Mouse (Mus musculus) CH12F3 (cell line): ENCODE results near the gene C530025M09Rik.

Source experiments
- in situ Hi-C: fragments of 300-500 bp; cut with MboI; formaldehyde crosslinking; loops from 2 replicates; pipeline ENCODE4 v1.14.3; 2020; ENCODE audit warnings: low sequenced_read_pairs

C530025M09Rik gene

GRCm38 (mm10) chr2:149830536-149831458 lies at the start of gene C530025M09Rik:
C530025M09Rik (minus strand) TSS chr2:149831213.
- in situ Hi-C loops, result no loop called here

GRCm38 (mm10) chr2:149877954-149878353 lies 46.9 kb upstream of the C530025M09Rik start:
- in situ Hi-C loops, result no loop called here

- in situ Hi-C loops, result no loop called here
These were observed 42.3 kb upstream of the C530025M09Rik start for GRCm38 (mm10) chr2:149873346-149873745.

GRCm38 (mm10) chr2:149872496-149872895 lies 41.5 kb upstream of the C530025M09Rik start:
- in situ Hi-C loops, result no loop called here

GRCm38 (mm10) chr2:149870496-149870895 lies 39.5 kb upstream of the C530025M09Rik start:
- in situ Hi-C loops, result no loop called here

GRCm38 (mm10) chr2:149865914-149866435 lies 35.0 kb upstream of the C530025M09Rik start:
- in situ Hi-C loops, result no loop called here

- in situ Hi-C loops, result no loop called here
These were observed 30.0 kb upstream of the C530025M09Rik start for GRCm38 (mm10) chr2:149861002-149861401.

- in situ Hi-C loops, result no loop called here
These were observed 17.8 kb upstream of the C530025M09Rik start for GRCm38 (mm10) chr2:149848778-149849177.

GRCm38 (mm10) chr2:149844575-149844974 lies 13.6 kb upstream of the C530025M09Rik start:
- in situ Hi-C loops, result no loop called here

- in situ Hi-C loops, result no loop called here
These were observed 8.7 kb upstream of the C530025M09Rik start for GRCm38 (mm10) chr2:149839666-149840065.

- in situ Hi-C loops, result no loop called here
These were observed 5.6 kb upstream of the C530025M09Rik start for GRCm38 (mm10) chr2:149836471-149837135.

- in situ Hi-C loops, result no loop called here
These were observed 4.1 kb upstream of the C530025M09Rik start for GRCm38 (mm10) chr2:149835091-149835490.

GRCm38 (mm10) chr2:149832301-149832700 lies 1.3 kb upstream of the C530025M09Rik start:
- in situ Hi-C loops, result no loop called here

GRCm38 (mm10) chr2:149831459-149832245 lies 639 bp upstream of the C530025M09Rik start:
- in situ Hi-C loops, result no loop called here

- in situ Hi-C loops, result no loop called here
These were observed 968 bp downstream of the C530025M09Rik start for GRCm38 (mm10) chr2:149829955-149830535.

GRCm38 (mm10) chr2:149828911-149829310 lies 2.1 kb downstream of the C530025M09Rik start, which contains the start of gene Syndig1:
Syndig1 (plus strand) TSS chr2:149829211.
- in situ Hi-C loops, result no loop called here

GRCm38 (mm10) chr2:149820201-149820600 lies 10.8 kb downstream of the C530025M09Rik start:
- in situ Hi-C loops, result no loop called here

- in situ Hi-C loops, result no loop called here
These were observed 11.3 kb downstream of the C530025M09Rik start for GRCm38 (mm10) chr2:149819751-149820150.

GRCm38 (mm10) chr2:149818395-149818794 lies 12.6 kb downstream of the C530025M09Rik start:
- in situ Hi-C loops, result no loop called here

- in situ Hi-C loops, result no loop called here
These were observed 18.1 kb downstream of the C530025M09Rik start for GRCm38 (mm10) chr2:149812899-149813298.
